In the genomic region with DNA sequence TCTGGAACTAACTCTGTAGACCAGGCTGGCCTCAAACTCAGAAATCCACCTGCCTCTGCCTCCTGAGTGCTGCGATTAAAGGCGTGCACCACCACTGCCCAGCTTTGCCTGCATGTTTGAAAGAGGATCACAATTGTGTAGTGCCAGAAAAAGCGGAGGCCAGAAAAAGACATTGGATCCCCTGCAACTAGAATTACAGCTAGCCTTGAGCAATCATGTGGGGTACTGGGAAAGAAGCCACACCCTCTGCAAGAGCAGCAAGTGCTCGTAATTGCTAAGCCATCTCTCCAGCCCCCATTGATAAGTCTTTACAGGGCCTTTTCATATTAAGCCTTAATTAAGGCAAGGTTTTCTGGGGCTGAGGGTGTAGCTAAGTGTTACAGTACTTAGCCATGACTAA, we compare ENCODE assay signal across 26 mouse cellular contexts. TPM values are rescaled to one million over a fixed set of nuclear protein-coding genes. Genes with fewer than 3 reads are reported as not detected.
A peak's percentile ranks its signal among the peaks of the same experiment; 100 is the strongest.
DNase-seq lines count a peak whose midpoint lies in the region; ATAC-seq lines count a peak whose summit lies in the region.
"Had no signal": no experiment of that assay in that cellular context is flagged by ENCODE, and none has a peak within 500 bp of the region (broad histone marks: within the 10 kb centered on the region; RNA-seq: fewer than 3 reads in every experiment).

No protein-coding gene starts in this region.

- H3K27me3 ChIP-seq in embryonic facial prominence, embryonic 13.5 days, result no peaks in the 10 kb centered on the region
- no peaks in the 10 kb centered on the region for H3K27me3 ChIP-seq in embryonic facial prominence, embryonic 10.5 days (replicated peaks; ENCODE audit: low read depth, poor library complexity, severe bottlenecking)
- no peaks in the 10 kb centered on the region for H3K27me3 ChIP-seq in heart, embryonic 13.5 days (replicated peaks)
- H3K27me3 ChIP-seq in liver, embryonic 13.5 days, result no peaks in the 10 kb centered on the region
- no peaks in the 10 kb centered on the region for H3K27me3 ChIP-seq in liver, embryonic 11.5 days (replicated peaks; ENCODE audit: control insufficient read depth, insufficient read depth, low read length)
- H3K27me3 ChIP-seq in kidney, embryonic 14.5 days (ENCODE audit: control insufficient read depth, insufficient read depth, low read length), result no peaks in the 10 kb centered on the region
- H3K27me3 ChIP-seq: hindbrain, embryonic 13.5 days; limb, embryonic 15.5 days had no signal

- 0 out of 2 replicates have a peak overlapping the region, but pooled peaks have one; percentile 49 for H3K9ac ChIP-seq in embryonic facial prominence, embryonic 13.5 days
- peak overlapping the region; percentile 8; the same call in 1 of the 2 replicates for H3K9ac ChIP-seq in heart, embryonic 13.5 days
- H3K9ac ChIP-seq in liver, embryonic 13.5 days, result 0 out of 2 replicates have a peak overlapping the region, but pooled peaks have one; percentile 11
- H3K9ac ChIP-seq in liver, embryonic 11.5 days (ENCODE audit: low read depth, low read length), result no peak overlapping the region
- no peak overlapping the region for H3K9ac ChIP-seq in kidney, embryonic 14.5 days (ENCODE audit: low read depth, low read length)
- H3K9ac ChIP-seq: hindbrain, embryonic 13.5 days; limb, embryonic 15.5 days had no signal

- no peak for DNase-seq in embryonic facial prominence, embryonic 10.5 days (ENCODE audit: low spot score)
- no peak for DNase-seq in heart, postnatal 14 days
- DNase-seq in liver, embryonic 13.5 days, result no peak
- DNase-seq in liver, embryonic 11.5 days (ENCODE audit: low spot score), result no peak
- DNase-seq in thymus, postnatal 4 days, result no peak
- DNase-seq: adrenal gland, postnatal 10 days; cerebellum, adult 18-20 months; cerebellum, postnatal 14 days; heart, postnatal 36 days; kidney, adult 8-10 months; kidney, postnatal 10 days; layer of hippocampus, adult 9-11 months; lung, adult 18-20 months; lung, postnatal 4 days; midbrain, embryonic 14.5 days had no signal

- no peaks in the 10 kb centered on the region for H3K9me3 ChIP-seq in embryonic facial prominence, embryonic 13.5 days
- H3K9me3 ChIP-seq in embryonic facial prominence, embryonic 10.5 days, result no peaks in the 10 kb centered on the region
- H3K9me3 ChIP-seq in heart, embryonic 13.5 days, result no peaks in the 10 kb centered on the region
- H3K9me3 ChIP-seq in liver, embryonic 13.5 days (replicated peaks), result no peaks in the 10 kb centered on the region
- H3K9me3 ChIP-seq in liver, embryonic 11.5 days (ENCODE audit: control insufficient read depth, low read length), result no peaks in the 10 kb centered on the region
- no peaks in the 10 kb centered on the region for H3K9me3 ChIP-seq in kidney, embryonic 14.5 days (ENCODE audit: control insufficient read depth, low read length)
- H3K9me3 ChIP-seq: G1E; hindbrain, embryonic 13.5 days; limb, embryonic 10.5 days; limb, embryonic 15.5 days had no signal

- no peak overlapping the region for H3K4me2 ChIP-seq in embryonic facial prominence, embryonic 13.5 days
- H3K4me2 ChIP-seq in heart, embryonic 13.5 days, result no peak overlapping the region
- no peak overlapping the region for H3K4me2 ChIP-seq in liver, embryonic 13.5 days
- H3K4me2 ChIP-seq in liver, embryonic 11.5 days, result no peak overlapping the region
- no peak overlapping the region for H3K4me2 ChIP-seq in kidney, embryonic 14.5 days (replicated peaks; ENCODE audit: low read depth, low read length)
- H3K4me2 ChIP-seq: hindbrain, embryonic 13.5 days; limb, embryonic 15.5 days had no signal

- H3K36me3 ChIP-seq in embryonic facial prominence, embryonic 13.5 days, result peaks cover 19% of the 10 kb centered on the region
- H3K36me3 ChIP-seq in embryonic facial prominence, embryonic 10.5 days (replicated peaks), result peaks cover 9% of the 10 kb centered on the region; the same call in 1 of the 2 replicates
- peaks cover 13% of the 10 kb centered on the region for H3K36me3 ChIP-seq in heart, embryonic 13.5 days
- peaks cover 64% of the 10 kb centered on the region for H3K36me3 ChIP-seq in liver, embryonic 13.5 days
- H3K36me3 ChIP-seq in liver, embryonic 11.5 days (ENCODE audit: control insufficient read depth, insufficient read depth, low read length), result peaks cover 6% of the 10 kb centered on the region; the same call in 1 of the 2 replicates
- no peaks in the 10 kb centered on the region; the same call in 1 of the 2 replicates for H3K36me3 ChIP-seq in kidney, embryonic 14.5 days (ENCODE audit: control insufficient read depth, insufficient read depth, low read length)
- H3K36me3 ChIP-seq: limb, embryonic 15.5 days had no signal

- no peak overlapping the region for H3K27ac ChIP-seq in embryonic facial prominence, embryonic 13.5 days
- H3K27ac ChIP-seq in embryonic facial prominence, embryonic 10.5 days (replicated peaks), result no peak overlapping the region
- peak overlapping the region; percentile 21; the same call in 1 of the 2 replicates for H3K27ac ChIP-seq in heart, embryonic 13.5 days (replicated peaks)
- H3K27ac ChIP-seq in liver, embryonic 13.5 days, result no peak overlapping the region
- H3K27ac ChIP-seq in liver, embryonic 11.5 days (ENCODE audit: low read depth, low read length), result no peak overlapping the region
- H3K27ac ChIP-seq in kidney, embryonic 14.5 days (ENCODE audit: low read depth, low read length), result no peak overlapping the region
- H3K27ac ChIP-seq: hindbrain, embryonic 13.5 days; limb, embryonic 10.5 days; limb, embryonic 15.5 days had no signal

- no peak for ATAC-seq in embryonic facial prominence, embryonic 13.5 days (ENCODE audit: insufficient number of reproducible peaks, insufficient read depth, low FRiP score, low TSS enrichment, low read depth)
- ATAC-seq in heart, embryonic 13.5 days (ENCODE audit: extremely low read depth, insufficient number of reproducible peaks, low FRiP score, low TSS enrichment), result no peak
- ATAC-seq in liver, embryonic 13.5 days (ENCODE audit: low read depth), result no peak
- no peak for ATAC-seq in liver, embryonic 11.5 days (replicated peaks; ENCODE audit: low FRiP score)
- ATAC-seq in kidney, embryonic 14.5 days (ENCODE audit: low FRiP score, low TSS enrichment), result no peak
- ATAC-seq: forebrain, embryonic 14.5 days; intestine, embryonic 16.5 days; lung, postnatal 0 days had no signal

- H3K4me3 ChIP-seq in embryonic facial prominence, embryonic 13.5 days, result no peak overlapping the region
- H3K4me3 ChIP-seq in embryonic facial prominence, embryonic 10.5 days, result no peak overlapping the region
- H3K4me3 ChIP-seq in heart, embryonic 13.5 days, result no peak overlapping the region
- H3K4me3 ChIP-seq in liver, embryonic 13.5 days (replicated peaks), result no peak overlapping the region
- no peak overlapping the region for H3K4me3 ChIP-seq in liver, embryonic 11.5 days (ENCODE audit: low read depth, low read length)
- H3K4me3 ChIP-seq in kidney, embryonic 14.5 days (ENCODE audit: low read length), result no peak overlapping the region
- H3K4me3 ChIP-seq: hindbrain, embryonic 13.5 days; limb, embryonic 10.5 days; limb, embryonic 15.5 days had no signal

- 69% methylated on average over 4 of the region's 4 CpGs for WGBS in embryonic facial prominence, embryonic 13.5 days
- WGBS in embryonic facial prominence, embryonic 10.5 days, result 80% methylated on average over 4 of the region's 4 CpGs
- 71% methylated on average over 4 of the region's 4 CpGs for WGBS in heart, embryonic 13.5 days
- 66% methylated on average over 4 of the region's 4 CpGs for WGBS in liver, embryonic 13.5 days (ENCODE audit: insufficient replicate concordance)
- WGBS in liver, embryonic 11.5 days, result 79% methylated on average over 4 of the region's 4 CpGs
- WGBS in kidney, embryonic 14.5 days, result 68% methylated on average over 4 of the region's 4 CpGs

- H3K4me1 ChIP-seq in embryonic facial prominence, embryonic 13.5 days, result peaks cover 4% of the 10 kb centered on the region; the same call in 1 of the 2 replicates
- H3K4me1 ChIP-seq in embryonic facial prominence, embryonic 10.5 days, result peaks cover 15% of the 10 kb centered on the region
- H3K4me1 ChIP-seq in heart, embryonic 13.5 days, result peaks cover 45% of the 10 kb centered on the region
- H3K4me1 ChIP-seq in liver, embryonic 13.5 days (replicated peaks), result peaks cover 64% of the 10 kb centered on the region
- peaks cover 23% of the 10 kb centered on the region for H3K4me1 ChIP-seq in liver, embryonic 11.5 days (replicated peaks; ENCODE audit: control insufficient read depth, insufficient read depth, low read length)
- H3K4me1 ChIP-seq in kidney, embryonic 14.5 days (ENCODE audit: control insufficient read depth, insufficient read depth, low read length), result no peaks in the 10 kb centered on the region
- H3K4me1 ChIP-seq: limb, embryonic 15.5 days had no signal

- intact Hi-C loops in heart, postnatal 14 days (cut with DNase I), result no loop called here

RNA-seq across cellular contexts. Expression of a gene that starts 13.9 kb away (rescaled TPM):
- 10.2 and 10.3 TPM in 2 replicates for polyA plus RNA-seq in embryonic facial prominence, embryonic 13.5 days (2015; fragmentation: Nextera tagmentation; extraction: Ambion mirVana)
- 6.0 and 6.1 TPM in 2 replicates for polyA plus RNA-seq in embryonic facial prominence, embryonic 10.5 days (2016; fragmentation: Nextera tagmentation; extraction: Ambion mirVana)
- 4.2 and 5.2 TPM in 2 replicates for polyA plus RNA-seq in heart, embryonic 13.5 days (2015; fragmentation: Nextera tagmentation; extraction: Ambion mirVana)
- 1 to 10 TPM; 8.7 to 9.3 TPM for total RNA-seq in heart, postnatal 14 days (2021)
- 6.9 and 7.5 TPM in 2 replicates for polyA plus RNA-seq in liver, embryonic 13.5 days (2015; fragmentation: Nextera tagmentation; extraction: Ambion mirVana)
- polyA plus RNA-seq in liver, embryonic 11.5 days (2014; fragmentation: Nextera tagmentation; extraction: Ambion mirVana), result 13.3 and 14.5 TPM in 2 replicates
- 5.0 and 8.2 TPM in 2 replicates for polyA plus RNA-seq in kidney, embryonic 14.5 days (2014; fragmentation: Nextera tagmentation; extraction: Ambion mirVana)

RNA-seq across cellular contexts. Expression of a gene that starts 17.9 kb away (rescaled TPM):
- 13.0 and 14.0 TPM in 2 replicates for polyA plus RNA-seq in embryonic facial prominence, embryonic 13.5 days (2015; fragmentation: Nextera tagmentation; extraction: Ambion mirVana)
- 5.0 and 7.3 TPM in 2 replicates for polyA plus RNA-seq in embryonic facial prominence, embryonic 10.5 days (2016; fragmentation: Nextera tagmentation; extraction: Ambion mirVana)
- polyA plus RNA-seq in heart, embryonic 13.5 days (2015; fragmentation: Nextera tagmentation; extraction: Ambion mirVana), result 1.9 and 2.0 TPM in 2 replicates
- total RNA-seq in heart, postnatal 14 days (2021), result 1 to 10 TPM in 1 of 2 experiments, under 1 TPM in 1; 0.90 to 1.0 TPM
- 1.00 and 1.4 TPM in 2 replicates for polyA plus RNA-seq in liver, embryonic 13.5 days (2015; fragmentation: Nextera tagmentation; extraction: Ambion mirVana)
- 2.3 and 2.7 TPM in 2 replicates for polyA plus RNA-seq in liver, embryonic 11.5 days (2014; fragmentation: Nextera tagmentation; extraction: Ambion mirVana)
- polyA plus RNA-seq in kidney, embryonic 14.5 days (2014; fragmentation: Nextera tagmentation; extraction: Ambion mirVana), result 4.6 and 5.3 TPM in 2 replicates
- total RNA-seq: monocyte, adult 5-6 weeks had no signal

RNA-seq across cellular contexts. Expression of a gene that starts 22.0 kb away (rescaled TPM):
- polyA plus RNA-seq in embryonic facial prominence, embryonic 13.5 days (2015; fragmentation: Nextera tagmentation; extraction: Ambion mirVana), result 420 and 448 TPM in 2 replicates
- polyA plus RNA-seq in embryonic facial prominence, embryonic 10.5 days (2016; fragmentation: Nextera tagmentation; extraction: Ambion mirVana), result 422 and 435 TPM in 2 replicates
- polyA plus RNA-seq in heart, embryonic 13.5 days (2015; fragmentation: Nextera tagmentation; extraction: Ambion mirVana), result 544 and 567 TPM in 2 replicates
- 100 to 1,000 TPM; 241 to 249 TPM for total RNA-seq in heart, postnatal 14 days (2021)
- 348 and 367 TPM in 2 replicates for polyA plus RNA-seq in liver, embryonic 13.5 days (2015; fragmentation: Nextera tagmentation; extraction: Ambion mirVana)
- polyA plus RNA-seq in liver, embryonic 11.5 days (2014; fragmentation: Nextera tagmentation; extraction: Ambion mirVana), result 476 and 499 TPM in 2 replicates
- 528 and 578 TPM in 2 replicates for polyA plus RNA-seq in kidney, embryonic 14.5 days (2014; fragmentation: Nextera tagmentation; extraction: Ambion mirVana)

RNA-seq across cellular contexts. Expression of a gene that starts 27.9 kb away (rescaled TPM):
- 34.1 and 41.4 TPM in 2 replicates for polyA plus RNA-seq in embryonic facial prominence, embryonic 13.5 days (2015; fragmentation: Nextera tagmentation; extraction: Ambion mirVana)
- polyA plus RNA-seq in embryonic facial prominence, embryonic 10.5 days (2016; fragmentation: Nextera tagmentation; extraction: Ambion mirVana), result 44.6 and 50.0 TPM in 2 replicates
- polyA plus RNA-seq in heart, embryonic 13.5 days (2015; fragmentation: Nextera tagmentation; extraction: Ambion mirVana), result 27.0 and 31.2 TPM in 2 replicates
- 10 to 100 TPM; 12.2 to 12.7 TPM for total RNA-seq in heart, postnatal 14 days (2021)
- 18.6 and 20.8 TPM in 2 replicates for polyA plus RNA-seq in liver, embryonic 13.5 days (2015; fragmentation: Nextera tagmentation; extraction: Ambion mirVana)
- polyA plus RNA-seq in liver, embryonic 11.5 days (2014; fragmentation: Nextera tagmentation; extraction: Ambion mirVana), result 30.5 and 35.2 TPM in 2 replicates
- 33.0 and 37.5 TPM in 2 replicates for polyA plus RNA-seq in kidney, embryonic 14.5 days (2014; fragmentation: Nextera tagmentation; extraction: Ambion mirVana)

RNA-seq across cellular contexts. Expression of a gene that starts 29.2 kb away (rescaled TPM):
- 15.7 and 16.3 TPM in 2 replicates for polyA plus RNA-seq in embryonic facial prominence, embryonic 13.5 days (2015; fragmentation: Nextera tagmentation; extraction: Ambion mirVana)
- polyA plus RNA-seq in embryonic facial prominence, embryonic 10.5 days (2016; fragmentation: Nextera tagmentation; extraction: Ambion mirVana), result 23.0 and 24.8 TPM in 2 replicates
- polyA plus RNA-seq in heart, embryonic 13.5 days (2015; fragmentation: Nextera tagmentation; extraction: Ambion mirVana), result 6.2 and 7.0 TPM in 2 replicates
- 1 to 10 TPM; 3.0 to 3.2 TPM for total RNA-seq in heart, postnatal 14 days (2021)
- polyA plus RNA-seq in liver, embryonic 13.5 days (2015; fragmentation: Nextera tagmentation; extraction: Ambion mirVana), result 10.8 and 11.6 TPM in 2 replicates
- polyA plus RNA-seq in liver, embryonic 11.5 days (2014; fragmentation: Nextera tagmentation; extraction: Ambion mirVana), result 16.6 and 17.2 TPM in 2 replicates
- 13.4 and 14.8 TPM in 2 replicates for polyA plus RNA-seq in kidney, embryonic 14.5 days (2014; fragmentation: Nextera tagmentation; extraction: Ambion mirVana)

Comparison
In these comparisons a context has a peak if more than half of its experiments do, and no peak if none do; other contexts are left out.
1. H3K9ac ChIP-seq: peak in embryonic facial prominence, embryonic 13.5 days (single experiment), heart, embryonic 13.5 days (single experiment) and liver, embryonic 13.5 days (single experiment); none in liver, embryonic 11.5 days (single experiment) and kidney, embryonic 14.5 days (single experiment).